Mouse (Mus musculus) left cerebral cortex, adult 9 months (tissue): ENCODE measurements at regions not wholly inside any gene's neighbourhood (a gene's known extent, or its start where the extent isn't known, plus 50 kb on each side); places are given as distances from the start of the nearest gene placed in this dataset.
A peak's percentile ranks its signal among the peaks of the same experiment; 100 is the strongest.

ENCODE experiments used
- DNase-seq, 2 experiments: peaks; one replicate each; pipeline ENCODE4 v3.0.0; 2022; ENCODE audit warnings: low spot score in 2 of 2

DNA sequence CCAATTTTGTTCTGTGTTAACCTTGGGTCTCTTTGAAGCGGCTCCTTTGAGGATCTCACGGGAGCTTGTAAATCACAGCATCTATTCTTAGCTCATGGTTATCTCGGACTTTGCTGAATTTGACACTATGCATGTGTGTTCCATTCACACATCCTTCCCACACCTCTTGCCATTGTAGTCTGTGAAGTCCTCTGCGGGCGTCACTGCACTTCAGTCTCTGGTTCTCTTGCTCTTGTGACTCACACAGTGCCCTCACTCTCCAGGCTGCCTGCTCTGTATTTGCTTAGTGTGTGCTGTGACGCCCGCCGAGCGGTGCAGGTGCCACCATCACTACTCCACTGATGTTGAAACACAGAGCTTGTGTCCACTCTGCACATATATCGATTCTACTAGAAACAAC lies 1271.2 kb downstream of the Synb start:
- DNase-seq, result no peak

GRCm38 (mm10) chr14:68021240-68021639 lies 1272.9 kb downstream of the Synb start:
- DNase-seq, result no peak

DNA sequence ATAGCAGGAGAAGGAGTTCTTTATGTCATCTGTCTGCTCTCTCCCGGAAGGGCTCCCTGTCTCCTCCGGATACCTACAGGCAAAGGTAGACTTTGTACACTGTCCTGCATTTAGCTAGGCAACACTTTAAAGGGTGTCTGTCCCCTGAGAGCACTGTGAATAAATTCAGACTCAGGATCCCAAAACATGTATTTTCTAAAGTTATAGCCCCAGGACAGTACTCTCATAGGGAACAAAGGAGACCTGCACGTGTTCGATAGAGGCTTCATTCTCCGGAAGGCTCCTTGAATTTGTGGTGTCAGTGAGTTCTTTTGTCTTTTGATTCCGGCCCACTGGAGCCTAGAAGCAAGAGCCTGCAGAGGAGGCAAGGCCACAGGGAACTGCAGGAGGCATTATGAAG lies 1273.3 kb downstream of the Synb start:
- DNase-seq, result no peak

GRCm38 (mm10) chr14:68018686-68019085 lies 1275.4 kb downstream of the Synb start:
- DNase-seq, result no peak

- no peak for DNase-seq
Observed at GRCm38 (mm10) chr14:67996790-67997417, 1297.2 kb downstream of the Synb start.

DNA sequence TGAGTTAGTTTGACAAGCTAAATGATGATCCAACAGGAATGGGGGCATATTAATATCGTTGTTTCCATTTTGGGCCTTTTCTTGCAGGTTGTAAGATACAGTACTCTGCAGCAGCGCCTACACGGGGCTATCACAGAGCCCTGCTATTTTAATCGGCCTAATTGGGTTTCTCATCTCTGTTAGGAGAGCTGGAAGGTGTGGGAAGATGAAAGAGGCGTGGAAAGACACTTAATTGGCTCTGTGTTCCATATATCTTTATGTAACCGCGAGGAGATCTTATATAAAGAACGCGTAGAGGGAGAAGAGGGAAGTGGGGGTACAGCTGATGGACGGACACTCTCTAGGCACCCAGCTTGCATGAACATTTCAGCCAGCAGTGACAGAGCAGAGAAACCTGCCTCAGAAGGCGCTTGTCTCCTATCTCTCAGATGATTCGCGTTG lies 1300.5 kb downstream of the Synb start:
- peak; percentile 73 to 81 for DNase-seq

DNA sequence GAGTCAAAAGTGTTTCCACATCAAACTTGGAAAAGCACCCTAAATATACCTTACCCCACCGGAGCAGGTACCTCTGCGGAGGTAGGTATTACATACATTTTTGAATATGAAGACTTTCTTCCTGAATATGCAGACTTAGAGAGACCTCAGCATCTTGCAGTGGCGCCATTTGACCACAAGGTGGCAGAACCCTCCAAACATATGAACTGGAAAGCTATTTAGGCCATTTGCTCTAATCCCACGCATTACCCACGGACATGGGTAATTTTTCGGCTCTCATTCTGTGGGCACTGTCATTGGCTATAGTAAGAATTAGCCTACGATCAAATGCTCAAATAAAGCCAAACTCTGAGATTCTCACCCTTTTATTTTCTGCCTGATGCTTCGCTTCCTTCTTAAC lies 1301.0 kb downstream of the Synb start:
- DNase-seq, result peak; percentile 40 to 88

DNA sequence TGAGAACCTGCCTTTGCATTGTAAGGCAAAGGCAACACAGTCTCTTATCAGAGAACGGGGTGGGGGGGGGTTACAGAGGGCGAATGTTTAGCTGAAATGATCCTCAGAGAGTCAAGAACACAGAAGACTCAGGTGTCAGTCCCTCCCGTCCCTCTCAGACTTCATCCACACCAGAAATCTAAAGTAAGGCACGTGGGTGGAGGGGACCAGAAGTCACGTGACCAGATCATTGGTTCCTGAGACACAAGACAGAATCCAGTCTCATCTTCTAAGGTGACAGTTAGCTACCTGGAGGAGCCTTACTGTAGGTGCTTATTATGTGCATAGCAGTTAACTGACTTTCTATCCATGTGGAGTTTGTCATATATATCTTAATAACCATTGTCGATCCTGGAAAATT lies 1302.0 kb downstream of the Synb start:
- no peak for DNase-seq

DNA sequence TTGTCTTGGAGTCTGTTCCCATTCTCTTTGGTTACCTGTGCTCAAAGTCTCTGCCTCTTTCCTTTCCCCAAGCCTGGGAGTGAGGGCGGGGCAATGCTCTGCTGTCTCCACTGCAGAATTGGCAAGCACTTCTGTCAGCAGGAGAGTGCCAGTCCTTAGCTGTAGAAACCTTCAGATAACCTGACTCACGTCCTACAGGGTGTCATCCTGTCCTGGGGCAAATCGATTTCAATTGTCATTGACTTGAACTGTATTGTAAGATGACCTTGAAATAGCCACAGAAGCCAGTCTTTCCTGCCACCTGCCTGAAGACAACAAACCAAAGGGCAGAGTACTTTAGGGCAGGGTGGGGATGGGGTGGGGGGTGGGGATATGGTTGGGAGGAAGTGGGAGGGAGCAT lies 1303.8 kb downstream of the Synb start:
- no peak for DNase-seq
